Mouse (Mus musculus) layer of hippocampus, adult 2 months (tissue): ENCODE results near the gene 2900011O08Rik. TPM values are rescaled to one million over a fixed set of nuclear protein-coding genes. Genes with fewer than 3 reads are reported as not detected.
A peak's percentile ranks its signal among the peaks of the same experiment; 100 is the strongest.

ENCODE experiments used
- DNase-seq, 2 experiments: peaks; one replicate each; pipeline ENCODE4 v3.0.0; 2022; ENCODE audit warnings: low spot score in 2 of 2
- H3K27ac ChIP-seq: fragments of 200-600 bp; 2 replicates; pipeline ENCODE4 v1.8.1; 2022
- H3K4me3 ChIP-seq: fragments of 200-600 bp; 2 replicates; pipeline ENCODE4 v1.8.1; 2022; ENCODE audit warnings: mild to moderate bottlenecking
- CTCF ChIP-seq: fragments of 200-600 bp; conservative IDR thresholded peaks from 2 replicates; pipeline ENCODE4 v1.8.1; 2022; ENCODE audit warnings: antibody characterized with exemption, mild to moderate bottlenecking, moderate library complexity
- microRNA-seq, 2 experiments: library from miRNA; unstranded; fragments of <30 nt; microRNA quantifications; one replicate each; pipeline ENCODE4 v1.2.0; 2021
- total RNA-seq, 2 experiments: library from RNA; stranded (reverse); gene quantifications; 2 replicates each; pipeline ENCODE4 v1.2.3; 2021

Gene 2900011O08Rik
- total RNA-seq, 2 experiments from 2014 or later: 248 to 261 TPM

DNA sequence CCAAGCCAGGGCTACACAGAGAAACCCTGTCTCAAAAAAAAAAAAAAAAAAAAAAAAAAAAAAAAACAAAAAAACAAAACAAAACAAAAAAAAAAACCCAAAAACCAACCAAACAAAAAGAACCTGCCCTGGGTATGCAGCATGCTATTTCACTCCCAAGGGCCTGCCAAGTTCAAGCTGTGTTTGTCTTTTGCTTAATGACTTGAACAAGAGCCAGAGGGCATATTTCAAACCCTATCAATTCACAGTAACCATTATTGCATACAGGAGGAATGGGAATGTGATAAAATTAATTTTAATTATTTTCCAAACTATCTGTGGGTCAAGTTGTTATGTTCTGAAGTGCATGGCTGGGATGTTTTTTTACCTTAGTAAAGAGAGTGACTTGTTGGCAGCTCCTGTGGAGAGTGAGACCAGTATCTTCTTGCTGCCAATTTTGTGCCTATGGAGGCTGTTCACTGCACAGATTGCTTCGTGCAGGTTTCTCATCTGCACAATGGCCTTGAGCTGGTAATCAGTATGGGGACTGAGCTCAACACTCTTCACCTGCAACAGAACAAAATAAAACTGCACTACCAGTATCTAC is 151.7 kb downstream of the 2900011O08Rik start:
- H3K4me3 ChIP-seq: no peak overlapping the region
- no peak overlapping the region for H3K27ac ChIP-seq
- TF ChIP-seq CTCF: no peak
- no peak for DNase-seq

DNA sequence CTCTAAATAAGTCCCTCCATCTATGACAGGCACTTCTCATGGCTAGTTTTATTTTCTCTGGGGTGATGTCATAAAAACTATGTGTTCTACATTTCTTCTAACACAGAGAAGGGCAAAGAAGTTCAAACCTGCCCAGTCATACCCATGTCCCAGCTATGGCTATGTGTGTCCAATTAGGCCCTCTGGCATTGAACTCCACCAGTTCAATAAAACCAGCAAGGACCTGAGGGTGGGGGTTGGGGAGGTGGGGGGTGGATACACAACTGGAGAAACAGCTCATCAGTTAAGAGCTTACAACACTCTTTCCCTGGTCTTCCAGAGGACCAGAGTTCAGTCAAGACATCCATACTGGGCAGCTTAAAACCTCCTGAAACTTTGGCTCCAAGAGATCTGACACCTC is 152.7 kb downstream of the 2900011O08Rik start:
- DNase-seq: no peak
- TF ChIP-seq CTCF: no peak
- H3K4me3 ChIP-seq: no peak overlapping the region

GRCm38 (mm10) chr16:14143298-14143697 is 156.9 kb downstream of the 2900011O08Rik start:
- Histone ChIP-seq H3K27ac (no peak overlapping the region), H3K4me3 (no peak overlapping the region)
- no peak for TF ChIP-seq CTCF
- no peak for DNase-seq

More for the DNA sequence above, 152.7 kb downstream of the 2900011O08Rik start:
- H3K27ac ChIP-seq: no peak overlapping the region

- TF ChIP-seq CTCF: peak; percentile 63
- Histone ChIP-seq H3K4me3 (no peak overlapping the region), H3K27ac (no peak overlapping the region)
- no peak for DNase-seq
Observed at GRCm38 (mm10) chr16:14147712-14148111, 161.3 kb downstream of the 2900011O08Rik start.

Small RNAs within 50 kb of the gene (microRNA-seq; reads per million reads assigned to microRNA genes)
- gene Gm27671: 0 to 0.32 reads per million in 2 experiments

Other genes starting within 250 kb of the 2900011O08Rik start
- gene Rrn3, start 205.9 kb upstream of the 2900011O08Rik start, total RNA-seq: 10 to 100 TPM; 47.2 to 51.4 TPM
- gene Ntan1, start 167.8 kb upstream of the 2900011O08Rik start, total RNA-seq: 10 to 100 TPM; 79.9 to 83.7 TPM
- 10 to 100 TPM; 72.8 to 74.1 TPM for gene Pdxdc1, start 83.5 kb upstream of the 2900011O08Rik start, total RNA-seq
- 10 to 100 TPM; 67.5 to 71.3 TPM for gene Mpv17l, start 83.4 kb upstream of the 2900011O08Rik start, total RNA-seq
- 1 to 10 TPM; 1.8 to 2.4 TPM for gene Ifitm7, start 284 bp downstream of the 2900011O08Rik start, total RNA-seq
- gene Nde1, start 176.7 kb downstream of the 2900011O08Rik start, total RNA-seq: 10 to 100 TPM; 30.9 to 32.6 TPM
- 100 to 1,000 TPM; 134 to 138 TPM for gene Marf1, start 176.7 kb downstream of the 2900011O08Rik start, total RNA-seq